Mouse (Mus musculus) kidney, adult 2 months (tissue): Measurements from ENCODE around the gene Oprl1.

Experiments used
- CTCF ChIP-seq: fragments of 200-500 bp; conservative IDR thresholded peaks from 2 replicates; pipeline ENCODE4 v1.5.1; 2011; ENCODE audit warnings: low read depth, mild to moderate bottlenecking, control low read depth, low read length, moderate library complexity, mixed read lengths; ENCODE audit not compliant: insufficient read depth, insufficient read length
- POLR2A ChIP-seq: fragments of 200-500 bp; IDR thresholded peaks from one replicate; pipeline ENCODE4 v1.6.1; 2011; ENCODE audit warnings: low read depth, low read length, control low read depth

- TF ChIP-seq CTCF: no peak
- TF ChIP-seq POLR2A: no peak
Measured at GRCm38 (mm10) chr2:181677096-181677754, 37.6 kb upstream of the Oprl1 start.
